Mouse (Mus musculus): ENCODE data around the gene Gm43302.
"Not testable (repeated sequence)": the region's sequence is repeated elsewhere in the genome, so short reads cannot be mapped to it uniquely, and the experiment has no call there.

The Gm43302 gene

DNA sequence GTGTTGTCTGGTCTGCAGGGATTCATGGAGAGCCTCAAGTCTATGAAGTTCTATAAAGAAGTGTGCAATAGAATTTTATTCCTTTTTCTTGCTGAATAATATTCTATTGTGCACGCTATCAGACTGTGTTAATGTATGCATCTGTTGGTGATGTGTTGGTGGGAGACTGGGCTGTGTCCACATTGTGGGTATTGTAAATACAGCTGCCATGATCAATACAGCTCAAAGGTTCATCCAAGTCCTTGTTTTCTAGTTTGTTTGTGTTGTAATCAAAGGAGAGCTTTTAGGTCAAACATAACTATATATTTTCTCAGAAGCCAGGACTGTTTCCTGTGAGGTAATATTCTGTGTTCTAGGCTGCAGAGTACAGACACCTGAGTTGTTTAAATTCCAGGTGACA is 94.3 kb downstream of the Gm43302 start:
- not testable (repeated sequence) for DNase-seq (ENCODE audit: low spot score in 2 of 2)

DNA sequence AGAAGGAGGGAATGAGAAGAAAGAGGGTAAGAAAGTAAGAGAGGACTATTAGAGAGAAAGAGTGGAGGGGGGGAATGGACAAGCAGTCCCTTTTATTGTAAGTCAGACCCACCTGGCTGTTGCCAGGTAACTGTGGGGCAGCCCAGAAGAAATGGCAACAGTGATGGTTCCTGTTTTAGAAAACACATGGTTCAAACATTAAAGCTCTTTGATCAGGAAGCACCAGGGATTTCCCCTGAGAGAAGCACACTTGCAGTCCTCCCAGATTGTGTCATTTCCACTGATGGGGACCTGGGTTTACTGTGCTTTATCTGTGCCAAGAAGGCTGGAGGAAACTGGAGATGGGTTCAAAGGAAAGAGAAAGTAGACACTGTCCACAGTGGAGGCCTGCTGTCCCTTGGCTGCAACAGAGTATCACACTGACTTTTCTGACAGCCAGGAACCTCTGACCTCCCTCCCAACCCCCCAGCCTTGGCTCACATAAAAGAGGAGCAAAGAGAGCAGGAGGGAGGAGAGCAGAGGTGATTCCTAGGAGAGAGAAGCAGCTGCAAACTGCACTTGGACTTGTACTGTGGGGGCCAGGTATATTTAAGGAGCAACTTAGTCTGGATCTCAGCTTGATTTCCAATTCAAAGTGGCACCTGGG is 95.5 kb downstream of the Gm43302 start:
- peak in 1 of 2 experiments; percentile 12 for DNase-seq (ENCODE audit: low spot score in 2 of 2)

DNA sequence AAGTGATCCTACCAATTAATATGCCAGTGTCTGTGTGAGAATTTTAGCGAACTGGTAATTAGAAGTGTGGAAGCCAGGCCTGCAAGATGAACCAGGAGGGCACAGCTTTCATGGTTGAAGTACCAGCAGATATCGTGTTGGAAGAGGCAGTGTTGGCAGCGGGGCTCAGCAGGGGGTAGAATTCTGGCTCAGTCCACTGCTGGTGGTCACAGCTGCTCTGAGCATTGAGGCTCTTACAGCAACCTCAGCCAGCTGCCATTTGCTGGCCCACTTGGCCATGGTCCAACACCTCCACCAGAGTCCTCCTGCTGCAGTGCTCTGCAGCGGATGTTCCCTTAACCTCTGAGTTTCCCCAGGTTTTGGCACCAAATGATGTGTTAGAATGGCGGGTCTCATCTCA is 97.2 kb downstream of the Gm43302 start:
- DNase-seq (ENCODE audit: low spot score in 2 of 2): not testable (repeated sequence)

DNA sequence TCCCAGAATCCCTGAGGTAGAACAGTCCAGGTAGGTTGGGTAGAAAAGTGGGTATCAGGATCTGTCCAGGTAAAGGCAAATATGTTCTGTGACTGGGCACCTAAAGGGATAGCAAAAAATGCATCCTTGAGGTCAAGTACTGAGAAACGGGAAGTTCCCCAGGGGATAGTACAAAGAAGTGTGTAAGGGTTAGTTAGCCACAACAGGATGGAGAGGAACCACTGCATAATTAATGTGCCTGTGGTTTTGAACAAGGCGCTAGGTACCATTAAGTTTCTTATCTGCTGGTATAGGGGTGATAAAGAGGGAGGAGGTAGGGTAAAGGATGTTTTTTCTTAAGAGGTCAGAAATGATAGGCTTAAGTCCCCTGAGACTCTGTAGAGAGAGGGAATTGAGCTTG is 101.0 kb downstream of the Gm43302 start:
- DNase-seq (ENCODE audit: low spot score in 2 of 2): not testable (repeated sequence)

DNA sequence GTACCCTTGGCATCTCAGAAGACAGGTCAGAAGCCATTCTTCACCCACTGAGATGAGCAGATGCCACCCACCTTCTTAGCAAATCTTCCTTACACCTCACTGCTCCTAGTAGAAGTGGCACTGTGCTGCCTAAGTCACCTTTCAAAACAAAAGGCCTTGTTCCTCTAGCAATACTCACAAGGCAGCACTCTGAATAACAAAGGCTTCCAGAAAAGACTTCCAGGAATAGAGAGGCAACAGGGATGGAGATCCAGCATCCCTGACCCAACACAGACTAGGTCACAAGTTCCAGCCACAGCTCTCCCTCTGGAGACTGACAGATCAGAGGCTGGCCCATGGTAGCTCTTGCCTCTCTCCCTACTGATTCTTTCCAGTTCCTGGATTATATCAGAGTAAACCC is 112.0 kb downstream of the Gm43302 start:
- DNase-seq (ENCODE audit: low spot score in 2 of 2): no peak
